Mouse (Mus musculus) heart, embryonic 16.5 days (tissue): ENCODE data around the gene Tlr5. TPM values are rescaled to one million over a fixed set of nuclear protein-coding genes. Genes with fewer than 3 reads are reported as not detected.

Experiments
- ATAC-seq: fragments of 200-750 bp; cut with Nextera tagmentation; replicated peaks from 2 replicates; pipeline ENCODE4 v1.8.0; 2017; ENCODE audit warnings: moderate number of reproducible peaks; ENCODE audit not compliant: insufficient read depth, low FRiP score; ENCODE audit errors: extremely low read depth
- H3K27ac ChIP-seq: fragments of 300-500 bp; sonication (generic); 2 replicates; pipeline ENCODE4 v1.5.1; 2014; ENCODE audit warnings: mild to moderate bottlenecking, low read length, control low read depth, moderate library complexity
- H3K27me3 ChIP-seq: fragments of 300-500 bp; sonication (generic); 2 replicates; pipeline ENCODE4 v1.6.1; 2014; ENCODE audit warnings: low read length, mixed read lengths; ENCODE audit not compliant: control insufficient read depth, insufficient read depth
- H3K36me3 ChIP-seq: fragments of 300-500 bp; sonication (generic); 2 replicates; pipeline ENCODE4 v1.6.1; 2014; ENCODE audit not compliant: control insufficient read depth, insufficient read depth
- H3K4me1 ChIP-seq: fragments of 300-500 bp; sonication (generic); 2 replicates; pipeline ENCODE4 v1.6.1; 2014; ENCODE audit warnings: low read length, mixed read lengths; ENCODE audit not compliant: control insufficient read depth, insufficient read depth
- H3K4me2 ChIP-seq: fragments of 300-500 bp; sonication (generic); 2 replicates; pipeline ENCODE4 v1.6.1; 2014; ENCODE audit warnings: low read depth, mild to moderate bottlenecking, control low read depth, low read length
- H3K4me3 ChIP-seq: fragments of 300-500 bp; sonication (generic); 2 replicates; pipeline ENCODE4 v1.5.1; 2014; ENCODE audit warnings: mild to moderate bottlenecking, control low read depth, low read length
- H3K9ac ChIP-seq: fragments of 300-500 bp; sonication (generic); 2 replicates; pipeline ENCODE4 v1.6.1; 2014; ENCODE audit warnings: low read length, control low read depth
- H3K9me3 ChIP-seq: fragments of 300-500 bp; sonication (generic); replicated peaks from 2 replicates; pipeline ENCODE4 v1.6.1; 2016; ENCODE audit warnings: low read length; ENCODE audit not compliant: control insufficient read depth
- WGBS: fragments of 180-500 bp; shearing (Covaris S2); extraction: QIAGEN DNeasy Blood & Tissue Kit; methylation state at CpG from one replicate; pipeline ENCODE4 v1.1.7; 2014; 5-methylcytosine and 5-hydroxymethylcytosine counted together
- polyA plus RNA-seq: library from polyadenylated mRNA; unstranded; fragments of >200 nt; fragmentation: Nextera tagmentation; extraction: Ambion mirVana; gene quantifications from 2 replicates; pipeline ENCODE4 v1.2.1, GENCODE M21; 2015

The Tlr5 gene
- polyA plus RNA-seq, 1 experiment from 2014 or later, result 1.7 TPM

- no peak for ATAC-seq
- no peaks in the 10 kb centered on the region for H3K27me3 ChIP-seq
- H3K9me3 ChIP-seq, result no peaks in the 10 kb centered on the region
- WGBS, result 69% methylated on average over 8 of the region's 8 CpGs
- no peaks in the 10 kb centered on the region for H3K4me1 ChIP-seq
- H3K4me3 ChIP-seq, result no peak overlapping the region
- no peak overlapping the region for H3K4me2 ChIP-seq
- no peaks in the 10 kb centered on the region for H3K36me3 ChIP-seq
- no peak overlapping the region for H3K9ac ChIP-seq
- H3K27ac ChIP-seq, result no peak overlapping the region
Observed at GRCm38 (mm10) chr1:182918718-182919346, 35.8 kb upstream of the Tlr5 start.

DNA sequence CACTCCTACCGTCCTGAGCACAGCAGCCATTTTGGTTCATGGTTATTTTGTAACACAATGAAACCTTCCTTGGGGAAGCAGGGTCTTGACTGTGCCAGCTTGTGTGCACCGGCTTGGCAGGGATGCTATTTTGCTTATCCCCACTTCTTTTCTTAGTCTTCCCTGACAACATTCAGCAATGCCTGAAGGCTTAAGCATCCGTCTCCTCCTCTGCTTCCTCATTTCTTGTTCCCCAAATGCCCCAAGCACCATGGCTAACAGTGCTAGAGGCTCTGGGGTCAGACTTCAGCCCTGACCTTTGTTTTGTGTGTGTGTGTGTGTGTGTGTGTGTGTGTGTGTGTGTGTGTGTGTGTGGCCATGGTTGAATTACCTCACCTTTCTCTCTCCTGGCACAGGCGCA, 31.8 kb upstream of the Tlr5 start:
- Histone ChIP-seq H3K4me1 (no peaks in the 10 kb centered on the region), H3K27me3 (no peaks in the 10 kb centered on the region), H3K27ac (no peak overlapping the region), H3K4me2 (no peak overlapping the region), H3K36me3 (no peaks in the 10 kb centered on the region), H3K9me3 (no peaks in the 10 kb centered on the region), H3K4me3 (no peak overlapping the region), H3K9ac (no peak overlapping the region)
- no peak for ATAC-seq
- WGBS, result 78% methylated on average over 4 of the region's 4 CpGs

GRCm38 (mm10) chr1:182926465-182926864, 28.1 kb upstream of the Tlr5 start:
- Histone ChIP-seq H3K36me3 (no peaks in the 10 kb centered on the region), H3K9ac (no peak overlapping the region), H3K4me2 (no peak overlapping the region), H3K4me1 (no peaks in the 10 kb centered on the region), H3K9me3 (no peaks in the 10 kb centered on the region), H3K4me3 (no peak overlapping the region), H3K27me3 (no peaks in the 10 kb centered on the region), H3K27ac (no peak overlapping the region)
- 84% methylated on average over 6 of the region's 6 CpGs for WGBS
- no peak for ATAC-seq

- H3K4me3 ChIP-seq, result no peak overlapping the region
- ATAC-seq, result no peak
- 64% methylated on average over 19 of the region's 19 CpGs for WGBS
Observed at GRCm38 (mm10) chr1:182927878-182928851, 26.4 kb upstream of the Tlr5 start.

DNA sequence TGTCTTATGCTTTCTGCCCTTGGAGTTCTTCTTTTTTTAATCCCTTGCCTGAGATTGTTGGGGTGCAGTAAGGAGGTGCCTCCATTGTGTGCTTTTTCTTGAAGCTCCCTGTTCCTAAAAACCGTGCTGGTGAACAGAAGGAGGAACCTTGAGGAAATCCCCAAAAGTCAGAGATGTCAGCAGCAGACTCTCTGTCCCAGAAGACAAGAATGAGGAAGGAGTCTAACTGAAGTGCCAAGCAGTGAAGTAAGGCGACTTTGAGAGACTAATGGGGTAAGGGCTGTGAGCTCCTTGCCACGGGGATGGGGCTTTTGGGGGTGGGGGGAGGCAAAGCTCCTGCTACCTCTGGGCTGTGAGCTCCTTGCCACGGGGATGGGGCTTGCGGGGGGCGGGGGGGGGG, 19.1 kb upstream of the Tlr5 start:
- no peak overlapping the region for H3K27ac ChIP-seq

More at GRCm38 (mm10) chr1:182927878-182928851, 26.4 kb upstream of the Tlr5 start:
- Histone ChIP-seq H3K9me3 (no peaks in the 10 kb centered on the region), H3K9ac (no peak overlapping the region), H3K4me2 (no peak overlapping the region; the same call in 1 of the 2 replicates), H3K4me1 (no peaks in the 10 kb centered on the region), H3K27ac (no peak overlapping the region), H3K36me3 (no peaks in the 10 kb centered on the region), H3K27me3 (no peaks in the 10 kb centered on the region)

DNA sequence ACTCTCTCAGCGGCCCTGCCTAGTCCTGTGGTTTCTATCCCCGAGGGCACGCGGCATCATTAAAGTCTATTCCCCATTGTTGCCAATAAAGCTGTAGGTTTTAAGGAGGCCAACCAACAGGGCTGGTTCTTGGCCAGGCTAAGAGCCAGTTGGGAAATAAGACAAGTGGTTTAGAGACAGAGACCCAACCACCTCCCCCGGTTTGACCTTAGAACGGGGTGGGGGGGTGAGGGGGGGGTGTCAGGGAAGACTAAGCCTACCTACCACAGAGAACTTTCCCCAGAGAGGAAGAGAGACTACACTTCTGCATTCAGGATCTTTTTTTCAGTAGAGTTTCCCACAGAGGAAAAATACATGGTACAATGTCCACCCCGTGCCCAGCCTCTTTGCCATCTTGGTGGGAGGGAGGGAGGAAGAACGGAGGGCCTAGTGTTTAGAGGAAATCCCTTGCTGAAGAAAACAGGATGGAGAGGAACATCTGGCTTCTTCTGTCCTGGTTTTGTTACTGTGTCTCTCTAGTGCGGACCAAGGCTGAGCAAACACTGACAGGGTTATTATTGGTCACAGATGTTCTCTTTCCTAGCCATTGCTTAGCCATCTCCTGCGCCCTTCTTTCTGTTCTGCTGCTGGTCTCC, 17.0 kb upstream of the Tlr5 start:
- H3K4me3 ChIP-seq, result no peak overlapping the region
- no peaks in the 10 kb centered on the region for H3K36me3 ChIP-seq
- 77% methylated on average over 10 of the region's 10 CpGs for WGBS
- H3K27ac ChIP-seq, result no peak overlapping the region
- H3K9ac ChIP-seq, result no peak overlapping the region
- no peaks in the 10 kb centered on the region for H3K27me3 ChIP-seq
- H3K4me1 ChIP-seq, result no peaks in the 10 kb centered on the region
- no peak for ATAC-seq
- no peaks in the 10 kb centered on the region for H3K9me3 ChIP-seq
- H3K4me2 ChIP-seq, result no peak overlapping the region

More for the DNA sequence above, 19.1 kb upstream of the Tlr5 start:
- H3K4me3 ChIP-seq, result no peak overlapping the region
- H3K9ac ChIP-seq, result no peak overlapping the region
- no peak for ATAC-seq
- no peaks in the 10 kb centered on the region for H3K27me3 ChIP-seq
- H3K36me3 ChIP-seq, result no peaks in the 10 kb centered on the region
- no peak overlapping the region for H3K4me2 ChIP-seq
- H3K4me1 ChIP-seq, result no peaks in the 10 kb centered on the region
- WGBS, result 46% methylated on average over 6 of the region's 6 CpGs
- no peaks in the 10 kb centered on the region for H3K9me3 ChIP-seq

- Histone ChIP-seq H3K9ac (no peak overlapping the region), H3K9me3 (no peaks in the 10 kb centered on the region), H3K4me1 (no peaks in the 10 kb centered on the region), H3K27me3 (no peaks in the 10 kb centered on the region), H3K4me2 (no peak overlapping the region), H3K4me3 (no peak overlapping the region), H3K27ac (no peak overlapping the region), H3K36me3 (no peaks in the 10 kb centered on the region)
- ATAC-seq, result no peak
- 86% methylated on average over 2 of the region's 2 CpGs for whole genome bisulfite sequencing
Observed at GRCm38 (mm10) chr1:182941921-182942320, 12.7 kb upstream of the Tlr5 start.

DNA sequence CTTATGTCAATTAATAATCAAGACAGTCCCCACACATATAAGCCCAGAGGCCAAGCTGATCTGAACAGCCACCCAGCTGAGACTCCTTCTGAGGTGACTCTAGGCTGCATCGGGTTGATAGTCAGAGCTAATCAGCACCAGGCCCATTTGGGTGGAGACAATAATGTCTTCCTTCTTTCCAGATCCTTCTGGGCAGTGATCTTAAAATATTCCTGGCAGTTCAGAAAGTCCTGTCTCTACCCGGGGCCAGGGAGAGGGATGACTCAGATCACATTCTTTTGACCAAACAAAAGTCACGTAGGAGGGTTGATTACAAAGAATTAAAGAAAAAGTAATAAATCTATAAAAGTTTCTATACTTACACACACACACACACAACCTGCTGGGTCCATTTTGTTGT, 10.7 kb upstream of the Tlr5 start:
- Histone ChIP-seq H3K4me1 (no peaks in the 10 kb centered on the region), H3K36me3 (no peaks in the 10 kb centered on the region), H3K27ac (no peak overlapping the region), H3K9me3 (no peaks in the 10 kb centered on the region), H3K4me3 (no peak overlapping the region), H3K27me3 (no peaks in the 10 kb centered on the region), H3K4me2 (no peak overlapping the region), H3K9ac (no peak overlapping the region)
- ATAC-seq, result no peak
- WGBS, result 71% methylated on average over 3 of the region's 3 CpGs

- no peak for ATAC-seq
- no peaks in the 10 kb centered on the region for H3K36me3 ChIP-seq
- no peak overlapping the region for H3K4me2 ChIP-seq
- no peaks in the 10 kb centered on the region for H3K27me3 ChIP-seq
- 72% methylated on average over 5 of the region's 5 CpGs for WGBS
- H3K27ac ChIP-seq, result no peak overlapping the region
- no peak overlapping the region for H3K9ac ChIP-seq
- H3K4me1 ChIP-seq, result no peaks in the 10 kb centered on the region
- H3K4me3 ChIP-seq, result no peak overlapping the region
- H3K9me3 ChIP-seq, result no peaks in the 10 kb centered on the region
Observed at GRCm38 (mm10) chr1:182944638-182945037, 9.9 kb upstream of the Tlr5 start.
